Comparison of ENCODE assay signal across 15 mouse cellular contexts in the genomic region with DNA sequence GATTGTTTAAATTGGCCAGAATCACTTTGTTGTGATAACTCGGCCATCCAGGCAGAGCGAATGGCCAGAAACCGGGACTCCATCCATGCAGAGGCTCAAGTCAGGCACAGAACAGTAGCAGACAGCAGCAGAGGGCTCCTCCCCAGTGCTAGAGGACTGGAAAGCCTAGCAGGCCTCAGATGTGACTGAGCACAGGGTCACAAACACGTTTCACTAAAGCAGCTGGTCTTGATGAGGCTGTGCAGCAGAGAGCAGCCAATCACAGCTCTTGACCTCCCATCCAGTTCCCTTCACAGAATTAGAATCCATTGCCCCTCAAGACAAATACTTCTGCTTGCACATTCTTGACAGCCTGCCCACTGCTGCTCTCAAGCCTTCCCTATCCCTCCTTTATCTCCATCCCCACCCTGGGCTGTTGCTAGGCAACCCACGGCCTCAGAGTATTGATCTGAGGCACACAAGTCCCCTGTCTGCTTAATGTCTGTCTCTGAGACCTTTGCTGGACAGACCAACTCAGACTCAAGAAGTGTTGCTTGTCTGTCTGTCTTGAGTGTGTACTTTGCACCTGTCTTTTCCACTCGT. TPM values are rescaled to one million over a fixed set of nuclear protein-coding genes. Genes with fewer than 3 reads are reported as not detected.
A peak's percentile ranks its signal among the peaks of the same experiment; 100 is the strongest.
DNase-seq lines count a peak whose midpoint lies in the region; ATAC-seq and TF ChIP-seq lines count a peak whose summit lies in the region.
"Had no signal": no experiment of that assay in that cellular context is flagged by ENCODE, and none has a peak within 500 bp of the region (broad histone marks: within the 10 kb centered on the region; RNA-seq: fewer than 3 reads in every experiment).

No protein-coding gene starts in this region.

- no peaks in the 10 kb centered on the region for H3K36me3 ChIP-seq in forebrain, embryonic 14.5 days (ENCODE audit: control insufficient read depth, insufficient read depth, low read length)
- no peaks in the 10 kb centered on the region for H3K36me3 ChIP-seq in midbrain, embryonic 10.5 days
- no peaks in the 10 kb centered on the region for H3K36me3 ChIP-seq in neural tube, embryonic 15.5 days
- no peaks in the 10 kb centered on the region for H3K36me3 ChIP-seq in lung, postnatal 0 days (ENCODE audit: insufficient read depth, low read length)

- H3K4me2 ChIP-seq in forebrain, embryonic 14.5 days (ENCODE audit: low read length), result no peak overlapping the region
- no peak overlapping the region for H3K4me2 ChIP-seq in neural tube, embryonic 15.5 days
- no peak overlapping the region for H3K4me2 ChIP-seq in lung, postnatal 0 days (replicated peaks; ENCODE audit: low read depth, low read length)

- H3K9ac ChIP-seq in forebrain, embryonic 14.5 days (ENCODE audit: low read length), result no peak overlapping the region
- H3K9ac ChIP-seq in neural tube, embryonic 15.5 days (replicated peaks), result 0 out of 2 replicates have a peak overlapping the region, but pooled peaks have one; percentile 20
- H3K9ac ChIP-seq in lung, postnatal 0 days (replicated peaks; ENCODE audit: low read depth), result no peak overlapping the region

- DNase-seq in right cerebral cortex, postnatal 10 days (ENCODE audit: low spot score in 2 of 2), result peak; percentile 67 to 71
- DNase-seq in right cerebral cortex, adult 2 months (ENCODE audit: low spot score in 2 of 2), result no peak
- DNase-seq in forebrain, embryonic 14.5 days (ENCODE audit: low spot score), result peak; percentile 72
- peak; percentile 88 for DNase-seq in midbrain, embryonic 10.5 days (ENCODE audit: low spot score)
- DNase-seq in ovary, postnatal 36 days (ENCODE audit: low spot score), result no peak
- no peak for DNase-seq in layer of hippocampus, adult 9-10 months (ENCODE audit: low spot score)
- no peak for DNase-seq in lung, postnatal 0 days (ENCODE audit: low spot score)
- DNase-seq: adrenal gland, postnatal 10 days; cerebellum, adult 18-20 months; kidney, adult 9 months; layer of hippocampus, postnatal 36 days; liver; lung, postnatal 4 days; thymus, adult 2 months had no signal

- H3K27me3 ChIP-seq in forebrain, embryonic 14.5 days (replicated peaks; ENCODE audit: control insufficient read depth, insufficient read depth, low read length), result no peaks in the 10 kb centered on the region
- H3K27me3 ChIP-seq in midbrain, embryonic 10.5 days (ENCODE audit: low read depth, poor library complexity, severe bottlenecking), result peaks cover 48% of the 10 kb centered on the region
- H3K27me3 ChIP-seq in neural tube, embryonic 15.5 days (replicated peaks), result no peaks in the 10 kb centered on the region
- 0 out of 2 replicates have a peak, but pooled peaks cover 4% of the 10 kb centered on the region for H3K27me3 ChIP-seq in lung, postnatal 0 days (replicated peaks; ENCODE audit: insufficient read depth, low read length)

- no peak for TF ChIP-seq CTCF in lung, postnatal 0 days (IDR thresholded peaks at IDR 0.05)

- H3K4me3 ChIP-seq in forebrain, embryonic 14.5 days (ENCODE audit: low read depth, low read length), result no peak overlapping the region
- peak overlapping the region; percentile 27; the same call in 1 of the 2 replicates for H3K4me3 ChIP-seq in midbrain, embryonic 10.5 days
- H3K4me3 ChIP-seq in neural tube, embryonic 15.5 days (replicated peaks), result no peak overlapping the region
- H3K4me3 ChIP-seq in lung, postnatal 0 days (ENCODE audit: low read depth, low read length), result no peak overlapping the region

- 29% methylated on average over 6 of the region's 6 CpGs for WGBS in forebrain, embryonic 14.5 days
- 36% methylated on average over 6 of the region's 6 CpGs for WGBS in midbrain, embryonic 10.5 days
- WGBS in neural tube, embryonic 15.5 days, result 29% methylated on average over 6 of the region's 6 CpGs
- WGBS in lung, postnatal 0 days, result 40% methylated on average over 6 of the region's 6 CpGs

- peak; percentile 60; the same call in 1 of the 2 replicates for ATAC-seq in forebrain, embryonic 14.5 days
- peak; percentile 69 for ATAC-seq in neural tube, embryonic 15.5 days (ENCODE audit: low FRiP score)
- no peak for ATAC-seq in lung, postnatal 0 days

- no peaks in the 10 kb centered on the region for H3K9me3 ChIP-seq in forebrain, embryonic 14.5 days (replicated peaks; ENCODE audit: control insufficient read depth, low read length)
- no peaks in the 10 kb centered on the region for H3K9me3 ChIP-seq in midbrain, embryonic 10.5 days (replicated peaks)
- no peaks in the 10 kb centered on the region for H3K9me3 ChIP-seq in neural tube, embryonic 15.5 days (replicated peaks)
- no peaks in the 10 kb centered on the region for H3K9me3 ChIP-seq in lung, postnatal 0 days (ENCODE audit: low read length)

- peak overlapping the region; percentile 63; the same call in 1 of the 2 replicates for H3K27ac ChIP-seq in forebrain, embryonic 14.5 days (ENCODE audit: low read depth, low read length)
- H3K27ac ChIP-seq in midbrain, embryonic 10.5 days (replicated peaks), result peak overlapping the region; percentile 85
- H3K27ac ChIP-seq in neural tube, embryonic 15.5 days (replicated peaks), result peak overlapping the region; percentile 55
- H3K27ac ChIP-seq in lung, postnatal 0 days (ENCODE audit: low read length), result no peak overlapping the region

- H3K4me1 ChIP-seq in forebrain, embryonic 14.5 days (ENCODE audit: control insufficient read depth, insufficient read depth, low read length), result peaks cover 25% of the 10 kb centered on the region
- peaks cover 72% of the 10 kb centered on the region for H3K4me1 ChIP-seq in midbrain, embryonic 10.5 days
- H3K4me1 ChIP-seq in neural tube, embryonic 15.5 days, result peaks cover 40% of the 10 kb centered on the region
- no peaks in the 10 kb centered on the region for H3K4me1 ChIP-seq in lung, postnatal 0 days (ENCODE audit: insufficient read depth, low read depth, low read length)

- TF ChIP-seq EP300 in lung, postnatal 0 days (IDR thresholded peaks at IDR 0.05), result no peak

RNA-seq across cellular contexts. Expression of a gene that starts 52.4 kb away (rescaled TPM):
- 0.60 and 0.87 TPM in 2 replicates for polyA plus RNA-seq in forebrain, embryonic 14.5 days (2014; fragmentation: Nextera tagmentation; extraction: Ambion mirVana)
- 0.63 and 1.2 TPM in 2 replicates for polyA plus RNA-seq in midbrain, embryonic 10.5 days (2016; fragmentation: Nextera tagmentation; extraction: Ambion mirVana)
- polyA plus RNA-seq in neural tube, embryonic 15.5 days (2015; fragmentation: Nextera tagmentation; extraction: Ambion mirVana), result 1.3 and 1.8 TPM in 2 replicates
- polyA plus RNA-seq in lung, postnatal 0 days (2015; fragmentation: Nextera tagmentation; extraction: Ambion mirVana), result 0.13 and 0.17 TPM in 2 replicates

Comparison
In these comparisons a context has a peak if more than half of its experiments do, and no peak if none do; other contexts are left out.
1. DNase-seq: peak in right cerebral cortex, postnatal 10 days (2 of 2), forebrain, embryonic 14.5 days (single experiment) and midbrain, embryonic 10.5 days (single experiment); none in right cerebral cortex, adult 2 months (0 of 2), ovary, postnatal 36 days (single experiment), layer of hippocampus, adult 9-10 months (single experiment) and lung, postnatal 0 days (single experiment).